Mouse (Mus musculus) lung, adult 10 weeks (tissue): ENCODE results near the gene Cnga1. TPM values are rescaled to one million over a fixed set of nuclear protein-coding genes. Genes with fewer than 3 reads are reported as not detected.

Source experiments
- polyA plus RNA-seq: library from polyadenylated mRNA; stranded (reverse); fragments of 350-450 nt; fragmentation: Illumina TruSeq; extraction: RNeasy Lipid Tissue Mini Kit (QIAGEN cat#74804); gene quantifications from one replicate; pipeline ENCODE4 v1.2.3, GENCODE M21; 2014; ENCODE audit warnings: low read depth, low replicate concordance; ENCODE audit not compliant: insufficient read depth

The Cnga1 gene
- polyA plus RNA-seq, result 0.35 TPM

GRCm38 (mm10) chr5:72644175-72644574 lies at the start of gene Cnga1:
TSS of gene Cnga1 (minus strand) at chr5:72644275.

GRCm38 (mm10) chr5:72647418-72647907 lies 3.4 kb upstream of the Cnga1 start, which contains the start of gene Nipal1:
TSS of gene Nipal1 (plus strand) at chr5:72647795.

GRCm38 (mm10) chr5:72587192-72587681 lies 56.8 kb downstream of the Cnga1 start, which contains the start of gene Gm5868:
TSS of gene Gm5868 (minus strand) at chr5:72587551.

GRCm38 (mm10) chr5:72580970-72581332 lies 63.1 kb downstream of the Cnga1 start, which contains the start of gene Zar1:
TSS of gene Zar1 (minus strand) at chr5:72581254.

GRCm38 (mm10) chr5:72559544-72560049 lies 84.5 kb downstream of the Cnga1 start, which contains the start of gene Nfxl1:
TSS of gene Nfxl1 (minus strand) at chr5:72559684.

Other genes starting within 250 kb of the Cnga1 start
- 0.90 TPM for gene Corin, start 139.8 kb downstream of the Cnga1 start, polyA plus RNA-seq
- 7.4 TPM for gene Nfxl1, start 84.6 kb downstream of the Cnga1 start, polyA plus RNA-seq
- gene Zar1, start 63.0 kb downstream of the Cnga1 start, polyA plus RNA-seq, result not detected
- not detected for gene Gm5868, start 56.7 kb downstream of the Cnga1 start, polyA plus RNA-seq
- 1.3 TPM for gene Nipal1, start 3.5 kb upstream of the Cnga1 start, polyA plus RNA-seq
- gene Txk, start 108.5 kb upstream of the Cnga1 start, polyA plus RNA-seq, result 1.7 TPM
- gene Tec, start 224.2 kb upstream of the Cnga1 start, polyA plus RNA-seq, result 7.8 TPM